Mouse (Mus musculus) erythroblast, embryonic 14.5 days (primary cell): ENCODE measurements around the gene Tdp1.

ENCODE experiments used
- GATA1 ChIP-seq: IDR thresholded peaks from 2 replicates; pipeline ENCODE4 v1.6.1; 2012; ENCODE audit warnings: low read length, inconsistent platforms, mixed read lengths
- TAL1 ChIP-seq: IDR thresholded peaks from 3 replicates; pipeline ENCODE4 v1.6.1; 2012; ENCODE audit warnings: low read length, inconsistent platforms, mixed read lengths

GRCm38 (mm10) chr12:99999726-100000125, 115.4 kb downstream of the Tdp1 start:
- TF ChIP-seq GATA1 = no peak
- TF ChIP-seq TAL1 = no peak
